Mouse (Mus musculus): ENCODE measurements at regions not wholly inside any gene's neighbourhood (a gene's known extent, or its start where the extent isn't known, plus 50 kb on each side); places are given as distances from the start of the nearest gene placed in this dataset.

DNA sequence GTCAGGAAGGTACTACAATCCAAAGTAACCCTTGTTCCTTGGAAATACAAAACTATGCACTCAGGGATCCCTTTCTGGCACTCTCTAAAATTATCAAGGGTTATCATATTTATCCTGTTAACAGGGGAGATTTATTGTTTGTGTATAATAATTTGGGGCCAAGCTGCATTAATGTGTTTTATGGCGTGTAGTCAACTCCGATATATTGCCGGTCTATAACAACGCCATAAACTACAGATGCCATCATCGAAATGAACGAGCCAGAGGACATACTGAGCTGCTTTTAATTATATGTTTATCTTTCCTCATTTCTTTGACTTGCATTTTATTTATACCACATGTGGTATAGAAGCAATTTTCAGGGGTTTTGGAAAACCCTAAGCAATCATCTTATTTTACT is 147.2 kb downstream of the Nr2f2 start:
- in situ Hi-C loops (cut with MboI, MseI): no loop called here

DNA sequence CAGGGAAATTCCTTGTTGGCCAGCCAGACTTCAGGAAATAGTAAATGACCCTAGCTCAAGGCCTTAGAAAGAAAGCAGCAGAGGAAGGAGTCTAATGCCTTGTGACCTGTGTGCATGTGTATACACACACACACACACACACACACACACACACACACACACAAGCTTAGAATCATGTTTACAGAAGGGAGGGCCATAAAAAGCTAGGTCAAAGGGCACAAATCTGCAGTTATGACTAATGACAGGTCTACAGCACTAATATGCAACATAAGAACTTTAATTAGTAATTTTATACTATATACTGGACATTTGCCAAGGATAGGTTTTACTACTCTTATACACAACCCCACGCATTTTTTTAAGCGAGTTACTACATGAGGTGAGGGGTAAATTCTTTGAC is 149.4 kb downstream of the Nr2f2 start:
- in situ Hi-C loops (cut with MboI, MseI): no loop called here

DNA sequence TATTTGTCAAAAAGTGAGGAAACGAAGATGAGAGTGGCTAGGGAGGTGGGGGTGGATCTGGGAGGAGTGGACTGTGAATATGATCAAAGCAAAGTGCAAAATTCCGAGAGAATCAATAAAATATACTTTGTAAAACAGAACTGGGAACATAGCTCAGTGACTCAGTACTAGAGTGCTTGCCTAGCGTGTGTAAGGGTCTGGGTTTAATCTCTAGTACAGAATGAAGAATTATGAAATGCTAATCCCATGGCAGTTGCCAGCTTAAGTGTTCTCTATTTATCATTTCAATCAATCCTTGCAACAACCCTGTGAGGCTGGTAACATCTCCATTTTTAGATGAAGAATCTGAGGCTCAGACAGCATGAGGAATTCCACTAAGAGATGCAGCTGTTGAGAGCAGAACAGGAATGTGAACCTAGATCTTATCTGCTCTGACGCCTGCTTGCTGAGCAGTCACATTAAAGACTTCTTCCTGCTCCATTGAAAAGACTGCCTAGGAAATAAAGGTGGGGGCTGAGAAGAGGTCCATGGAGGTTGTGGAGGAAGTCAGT is 152.5 kb downstream of the Nr2f2 start:
- in situ Hi-C loops (cut with MboI, MseI): no loop called here

DNA sequence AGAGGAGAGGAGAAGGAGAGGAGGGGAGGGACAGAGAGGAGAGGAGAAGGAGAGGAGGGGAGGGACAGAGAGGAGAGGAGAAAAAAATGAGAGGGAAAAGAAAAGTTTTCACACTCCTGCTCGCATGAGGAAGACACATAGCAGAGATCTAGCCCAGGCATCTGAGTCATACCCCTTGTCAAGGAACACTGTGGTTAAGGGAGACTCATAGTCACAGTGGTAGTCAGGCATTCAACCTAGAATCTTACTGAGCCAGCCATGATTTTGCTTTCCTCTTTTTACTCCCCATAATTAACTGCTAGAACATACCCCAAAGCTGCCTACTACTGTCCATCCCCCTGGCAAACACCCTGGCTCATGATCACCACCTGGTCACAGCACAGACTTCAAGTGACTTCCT is 160.6 kb downstream of the Nr2f2 start:
- in situ Hi-C loops (cut with MboI, MseI): no loop called here

DNA sequence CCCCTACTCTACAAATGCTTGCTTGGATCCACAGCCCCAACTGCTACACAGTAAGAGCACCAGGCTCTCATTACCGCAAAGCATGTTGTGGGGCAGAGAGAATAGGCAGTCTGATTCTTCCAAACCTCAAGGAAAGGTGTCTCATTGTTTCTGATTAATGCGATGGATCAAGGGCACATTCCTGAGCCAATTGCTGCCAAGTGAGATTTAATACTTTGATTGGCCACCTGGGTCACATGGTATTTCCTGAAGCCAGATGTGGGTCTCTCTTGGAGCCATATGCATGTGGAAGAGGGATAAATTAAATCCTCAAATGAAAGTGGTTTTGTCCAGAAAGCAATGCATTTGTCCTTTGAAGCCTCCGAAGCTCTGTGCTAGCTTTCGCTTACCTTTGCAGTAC is 166.3 kb downstream of the Nr2f2 start:
- in situ Hi-C loops (cut with MboI, MseI): no loop called here

DNA sequence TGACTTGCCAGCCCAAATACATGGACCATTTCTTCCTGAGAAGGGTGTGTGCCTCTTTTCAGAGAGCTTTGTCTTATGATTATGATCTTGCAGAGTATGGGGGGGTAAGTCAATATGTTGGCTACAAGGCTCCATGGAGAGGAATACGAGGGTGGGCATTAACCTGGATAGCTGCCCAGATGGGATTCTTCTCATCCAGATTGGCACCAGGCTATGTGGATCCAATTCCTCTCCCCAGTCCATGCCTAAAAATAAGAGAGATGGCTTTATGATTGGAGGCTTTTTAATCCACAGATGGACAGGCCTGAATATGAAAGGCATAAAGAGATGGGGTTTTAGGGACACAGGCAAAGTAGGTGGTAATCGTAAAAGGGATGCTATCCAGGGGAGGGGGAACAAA is 187.6 kb downstream of the Nr2f2 start:
- in situ Hi-C loops (cut with MboI, MseI): no loop called here

DNA sequence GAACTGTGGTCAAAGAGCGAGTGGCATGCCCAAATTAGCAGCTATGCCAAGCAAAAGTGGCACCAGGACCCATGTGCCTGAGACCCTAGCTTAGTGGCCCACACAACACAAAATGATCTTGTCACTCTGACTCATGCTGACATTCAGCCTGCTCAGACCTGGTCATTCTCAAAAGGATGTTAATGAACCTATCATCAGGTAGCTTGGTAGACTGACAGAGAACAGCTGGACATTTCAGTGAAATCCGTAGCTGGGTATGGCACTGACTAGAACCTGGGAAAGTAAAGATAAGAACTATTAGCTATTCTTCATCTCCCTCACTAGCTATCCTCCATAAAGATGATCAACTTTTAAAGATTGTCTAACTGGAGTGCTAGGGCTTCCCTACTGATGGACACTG is 188.5 kb downstream of the Nr2f2 start:
- in situ Hi-C loops (cut with MboI, MseI): no loop called here

DNA sequence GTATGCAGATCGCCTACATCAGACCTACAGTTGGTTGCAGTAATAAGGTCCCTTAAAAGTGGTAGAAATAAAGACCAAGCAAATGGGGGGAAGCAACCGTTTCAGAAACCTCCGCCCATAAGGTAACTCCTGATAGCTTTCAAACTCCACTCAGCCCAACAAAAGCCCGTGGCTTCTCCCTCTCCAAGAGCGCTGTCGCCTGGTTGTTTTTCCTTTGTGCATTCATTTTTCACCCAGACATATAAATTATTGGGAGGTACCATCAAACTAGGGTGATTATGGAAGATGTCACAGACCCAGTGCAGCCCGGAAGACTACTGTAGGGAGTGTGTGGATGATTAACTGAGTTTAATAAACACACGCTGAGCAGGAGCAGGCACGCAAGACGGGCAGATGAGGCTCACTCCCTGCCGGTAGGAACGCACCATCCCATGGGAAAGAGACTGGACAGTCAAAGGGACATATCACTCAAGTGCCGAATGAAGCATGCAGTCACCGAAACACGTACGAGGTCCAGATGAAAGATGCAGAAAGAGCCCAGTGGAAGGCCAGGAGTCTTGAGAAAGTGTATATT is 189.8 kb downstream of the Nr2f2 start:
- in situ Hi-C loops (cut with MboI, MseI): no loop called here

DNA sequence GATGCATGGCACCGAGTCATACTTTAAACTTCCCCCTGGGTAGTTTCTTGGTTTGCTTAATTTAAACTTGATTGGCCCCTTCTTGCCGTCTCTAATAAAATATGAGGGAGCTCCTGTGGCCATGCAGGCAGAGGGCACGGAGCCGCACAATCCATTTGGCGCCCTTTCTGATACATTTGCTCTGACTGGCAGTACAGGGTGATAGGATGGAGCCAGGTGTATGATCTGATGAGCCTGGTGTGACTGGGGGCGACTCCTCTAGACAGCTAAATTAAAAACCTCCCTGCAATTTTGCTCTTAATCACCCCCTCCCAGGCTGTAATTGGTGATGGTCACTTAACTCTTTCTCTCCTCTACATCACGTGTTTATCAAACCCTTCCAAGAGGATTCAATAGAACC is 190.4 kb downstream of the Nr2f2 start:
- in situ Hi-C loops (cut with MboI, MseI): no loop called here

DNA sequence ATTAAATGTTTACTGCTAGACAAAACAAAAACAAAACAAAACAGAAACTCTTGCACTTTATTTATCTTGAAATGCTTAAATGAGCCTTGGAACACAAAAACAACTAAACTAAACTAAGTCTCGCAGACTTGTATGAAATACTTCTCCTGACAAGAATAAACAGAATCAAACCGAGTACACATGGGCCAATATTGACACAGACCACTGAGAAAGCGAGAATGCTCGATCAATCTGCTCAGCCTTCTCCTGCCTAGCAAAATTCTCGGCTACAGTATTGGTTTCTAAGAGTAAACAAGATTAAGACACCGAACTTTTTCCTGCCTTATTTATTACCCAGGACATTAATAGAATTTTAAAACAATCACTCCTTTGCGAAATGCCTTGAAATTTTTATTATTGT is 194.1 kb downstream of the Nr2f2 start:
- in situ Hi-C loops (cut with MboI, MseI): no loop called here

DNA sequence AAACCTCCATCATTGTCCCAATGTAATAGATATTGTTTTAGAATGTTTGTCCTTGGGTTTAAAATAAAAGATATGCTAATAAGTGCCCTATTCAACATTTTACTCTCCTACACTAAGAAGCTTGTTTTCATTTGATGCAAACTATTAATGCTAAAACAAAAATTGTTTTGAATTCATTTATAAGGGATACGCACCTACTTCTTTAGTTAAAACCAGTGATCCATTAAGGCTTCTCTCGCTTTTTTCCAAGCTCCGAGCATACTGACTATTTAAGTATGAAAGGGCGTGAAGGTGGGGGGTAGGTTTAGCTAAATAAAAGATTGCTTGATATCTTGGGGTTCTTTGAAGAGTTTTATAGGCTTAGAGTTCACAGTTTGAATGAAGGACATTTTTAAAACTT is 195.1 kb downstream of the Nr2f2 start:
- in situ Hi-C loops (cut with MboI, MseI): no loop called here

DNA sequence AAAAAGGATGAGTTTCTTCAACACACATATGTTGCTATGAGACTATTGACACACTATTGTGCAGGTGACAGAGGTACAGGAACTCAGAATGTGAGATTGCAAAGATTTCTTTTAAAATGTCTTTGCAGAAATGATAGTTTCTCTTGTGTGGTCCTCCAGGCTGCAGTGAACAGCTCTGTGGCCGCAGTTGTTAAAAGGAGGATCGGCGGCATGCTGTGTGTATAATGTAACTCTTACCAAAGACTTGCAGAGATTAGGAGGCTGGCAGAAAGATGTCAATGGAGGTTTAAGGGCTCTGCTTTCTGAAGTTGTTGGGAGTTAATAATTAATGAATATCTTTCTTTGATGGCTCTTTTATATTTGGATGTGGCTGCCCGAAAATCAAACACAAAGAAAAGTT is 198.5 kb downstream of the Nr2f2 start:
- in situ Hi-C loops (cut with MboI, MseI): no loop called here

DNA sequence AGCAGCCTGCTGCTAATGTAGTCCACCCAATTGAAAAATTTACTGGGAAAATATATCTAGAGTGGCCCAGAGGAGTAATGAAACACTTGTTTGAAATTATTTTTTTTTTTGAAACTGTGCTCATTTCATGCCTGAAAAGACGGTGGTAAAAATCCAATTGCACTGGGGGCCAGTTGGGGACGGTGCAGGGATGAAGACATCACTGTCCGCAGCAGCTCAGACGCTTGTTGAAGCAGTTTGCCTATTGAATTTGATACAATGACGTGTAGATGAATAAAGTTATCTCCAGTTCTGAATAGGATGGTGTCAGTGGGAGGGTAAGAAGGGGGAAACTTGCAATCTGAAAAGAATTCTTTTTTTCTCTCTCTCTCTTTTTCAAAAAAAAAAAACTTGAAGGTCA is 200.5 kb downstream of the Nr2f2 start:
- in situ Hi-C loops (cut with MboI, MseI): no loop called here

DNA sequence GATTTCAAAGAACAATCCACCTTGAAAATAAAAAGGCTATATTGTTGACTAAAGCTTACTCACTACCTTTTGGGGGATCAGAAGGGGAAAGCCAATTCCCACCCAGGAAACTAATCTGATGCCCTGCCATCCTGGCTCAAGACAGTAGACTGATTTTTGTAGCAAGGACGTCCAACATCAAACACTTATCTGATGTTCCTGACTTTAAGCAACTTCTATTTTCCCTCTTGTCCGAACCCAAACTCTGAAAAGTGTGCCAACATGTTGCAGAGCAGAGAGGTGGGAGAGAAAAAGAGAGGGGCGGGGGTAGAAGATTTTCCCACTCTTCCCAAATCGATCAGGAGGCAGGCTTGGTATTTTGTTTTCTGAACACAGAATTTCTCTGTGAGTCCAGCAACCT is 201.0 kb downstream of the Nr2f2 start:
- in situ Hi-C loops (cut with MboI, MseI): no loop called here

DNA sequence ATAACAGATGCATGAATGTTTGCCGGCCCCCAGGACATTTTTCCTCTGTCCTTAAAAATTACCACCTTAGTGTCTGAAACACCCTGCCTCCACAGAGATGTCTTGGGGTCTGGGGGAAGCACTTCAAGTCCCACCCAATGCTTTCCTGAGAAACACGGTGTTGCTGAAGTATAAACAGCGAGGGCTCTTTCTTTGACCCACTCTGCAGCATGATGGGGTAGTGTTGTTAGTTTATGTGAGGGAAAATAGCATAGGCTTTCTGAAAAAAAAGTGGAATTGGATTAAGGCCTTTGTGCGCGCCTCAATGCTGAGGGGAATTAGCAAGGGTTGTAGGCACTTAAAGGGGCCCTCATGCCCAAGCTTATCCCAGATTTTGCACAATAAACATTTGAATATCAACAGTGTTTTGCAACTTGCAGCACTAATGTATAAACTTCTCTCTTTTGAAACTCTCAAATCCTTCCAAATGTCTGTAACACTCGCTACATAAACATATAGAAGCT is 201.8 kb downstream of the Nr2f2 start:
- in situ Hi-C loops (cut with MboI, MseI): no loop called here

DNA sequence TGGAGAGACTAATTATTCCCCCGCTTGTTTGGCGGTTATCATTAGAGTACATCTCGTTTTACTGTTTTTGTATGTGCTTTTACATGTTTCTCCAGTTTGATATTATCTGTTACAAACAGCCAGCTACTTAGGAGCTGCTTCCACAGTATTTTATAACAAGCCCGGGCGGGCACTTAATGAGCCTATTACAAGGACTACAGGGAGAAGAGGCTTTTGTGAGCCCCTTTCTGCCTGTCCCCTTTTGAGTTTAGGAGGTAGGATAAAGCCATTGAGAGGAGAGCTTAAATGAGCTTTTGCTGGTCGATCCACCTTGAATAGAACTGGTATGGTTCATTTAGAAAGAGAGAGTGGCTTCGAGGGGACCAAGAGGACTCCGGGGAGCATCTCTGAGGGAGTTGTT is 208.0 kb downstream of the Nr2f2 start:
- in situ Hi-C loops (cut with MboI, MseI): no loop called here

DNA sequence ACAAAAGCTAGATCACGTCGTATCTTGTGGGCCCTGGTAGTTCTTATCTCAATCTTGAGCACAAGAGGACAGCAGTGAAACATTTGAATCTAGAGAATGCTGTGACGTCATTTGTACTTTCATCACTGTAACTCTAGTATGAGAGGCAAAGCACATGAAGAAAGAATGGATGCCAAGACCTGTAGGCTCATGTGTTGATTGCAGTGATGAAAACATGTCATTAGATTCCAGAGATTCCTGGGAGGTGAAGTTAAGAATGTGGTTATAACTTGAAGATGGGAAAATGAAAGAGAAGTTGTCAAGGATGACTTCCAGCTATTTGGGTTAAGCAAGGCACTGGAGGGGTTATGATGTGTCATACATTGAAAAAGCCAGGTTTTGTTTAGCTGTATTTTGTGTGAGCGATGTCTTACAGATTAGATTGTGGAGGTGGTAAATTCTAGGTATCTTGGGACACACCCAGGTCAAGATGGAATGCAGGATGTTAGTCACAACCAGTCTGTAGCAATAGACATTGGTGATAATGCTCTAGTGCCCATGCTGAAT is 221.7 kb downstream of the Nr2f2 start:
- in situ Hi-C loops (cut with MboI, MseI): no loop called here

DNA sequence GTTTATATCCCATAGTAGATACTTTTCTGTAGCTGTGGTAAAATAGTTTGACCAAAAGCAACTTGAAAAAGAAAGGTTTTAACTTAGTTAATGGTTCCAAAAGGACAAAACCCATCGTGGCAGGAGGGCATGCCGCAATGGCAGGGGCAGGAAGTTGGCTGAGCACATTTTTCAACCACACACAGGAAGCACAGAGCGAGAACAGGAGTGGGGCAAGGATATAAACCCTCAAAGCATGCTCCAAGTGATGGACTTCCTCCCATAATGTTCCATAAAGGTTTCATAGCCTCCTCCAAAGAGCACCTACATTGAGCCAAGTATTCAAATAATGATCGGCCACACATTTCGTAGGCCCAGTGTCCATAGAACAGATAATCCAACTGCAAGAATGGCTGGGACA is 229.7 kb downstream of the Nr2f2 start:
- in situ Hi-C loops (cut with MboI, MseI): no loop called here

DNA sequence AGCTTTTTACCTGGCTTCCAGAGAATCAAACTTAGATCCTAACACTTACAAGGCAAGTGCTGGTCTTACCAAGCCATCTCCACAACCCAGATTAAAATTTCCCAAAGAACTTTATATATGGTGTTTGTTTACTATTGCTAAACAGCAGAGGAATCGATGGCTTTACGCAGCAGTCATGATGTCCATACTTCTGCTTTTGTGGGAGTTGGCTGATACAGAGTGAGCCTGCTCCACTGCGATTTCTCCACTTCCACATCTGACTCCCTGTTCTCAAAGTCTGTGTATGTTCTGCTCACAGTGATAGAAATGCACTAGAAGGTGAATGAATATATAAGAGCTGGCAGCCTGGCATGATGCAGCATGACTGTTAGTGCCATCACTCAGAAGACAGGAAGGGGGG is 231.1 kb downstream of the Nr2f2 start:
- in situ Hi-C loops (cut with MboI, MseI): no loop called here

DNA sequence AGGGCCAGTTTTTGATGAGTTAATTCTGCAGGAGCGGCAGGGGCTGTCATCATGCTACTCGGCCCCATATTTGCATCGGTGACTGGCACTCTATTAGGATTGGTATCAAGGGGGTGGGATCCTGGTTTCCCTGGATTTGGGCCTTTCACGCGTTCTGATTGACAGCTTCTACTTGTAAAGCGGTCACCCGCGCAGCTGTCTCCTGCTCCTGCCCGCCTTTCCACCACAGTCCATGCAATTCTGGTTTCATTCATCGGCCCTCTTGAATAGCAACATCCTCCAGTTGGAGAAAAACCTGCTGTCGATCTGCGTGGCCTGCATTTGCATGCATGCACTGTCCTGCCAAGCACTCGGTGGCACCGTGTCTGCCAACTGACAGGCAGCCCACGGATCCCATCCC is 236.6 kb downstream of the Nr2f2 start:
- in situ Hi-C loops (cut with MboI, MseI): no loop called here

DNA sequence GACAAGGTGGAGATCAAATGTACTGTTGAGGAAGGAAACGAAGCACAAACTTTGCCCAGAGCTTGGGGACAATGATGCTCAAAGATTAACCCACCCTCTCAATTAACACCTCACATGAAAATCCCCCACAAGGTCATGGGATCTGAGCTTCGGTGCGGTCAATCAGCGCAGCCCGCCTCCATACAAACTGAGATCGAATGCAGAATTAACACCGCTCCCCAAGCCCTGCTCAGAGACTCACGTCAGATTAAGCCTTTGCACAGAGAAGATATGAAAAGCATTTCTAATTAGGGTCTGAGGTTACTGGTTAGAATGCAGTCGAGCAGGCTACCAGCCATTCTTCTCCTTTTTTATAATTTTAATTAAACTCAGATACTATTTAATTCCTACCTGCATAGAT is 243.7 kb downstream of the Nr2f2 start:
- in situ Hi-C loops (cut with MboI, MseI): no loop called here

DNA sequence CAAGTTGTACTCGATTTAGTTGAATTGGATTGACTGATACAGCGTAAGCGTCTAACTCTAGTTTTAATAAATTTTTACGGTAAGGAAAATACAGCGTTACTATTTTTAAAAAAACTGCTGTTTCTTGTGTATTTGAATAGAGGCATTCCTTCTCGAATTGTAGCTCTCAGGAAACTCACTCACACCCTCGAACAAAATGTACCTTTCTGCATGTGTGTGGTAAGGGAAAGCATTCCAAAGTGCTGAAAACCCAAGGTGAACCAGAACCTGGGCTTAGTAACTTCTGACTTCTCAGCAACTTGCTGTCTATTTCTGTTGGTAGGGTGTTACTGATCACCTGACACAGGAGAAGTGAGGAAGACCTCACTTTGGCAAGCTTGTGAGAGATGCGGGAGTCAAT is 247.0 kb downstream of the Nr2f2 start:
- in situ Hi-C loops (cut with MboI, MseI): no loop called here

DNA sequence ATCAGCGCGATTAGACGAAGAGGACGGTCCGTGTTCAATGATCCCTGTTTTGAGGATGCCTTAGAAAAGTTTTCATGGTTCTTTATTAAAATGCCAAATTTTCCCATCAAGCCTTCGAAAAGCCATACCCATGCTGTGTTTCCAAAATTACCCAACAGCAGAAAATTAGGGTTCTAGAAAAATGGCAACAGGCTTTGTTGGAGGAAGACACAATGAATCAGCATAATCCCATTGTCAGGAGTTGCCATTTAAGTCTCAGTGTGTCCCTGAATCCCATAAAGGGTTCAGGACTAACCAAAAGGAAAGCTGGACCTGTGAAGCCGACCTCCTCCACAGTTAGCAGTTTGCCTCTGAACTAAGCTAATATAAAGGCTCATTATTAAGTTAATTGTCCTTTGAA is 247.6 kb downstream of the Nr2f2 start:
- in situ Hi-C loops (cut with MboI, MseI): no loop called here

All from regulatory T cell (primary cell).